Mouse (Mus musculus) spleen, adult 2 months (tissue): ENCODE results near the gene Scrg1. TPM values are rescaled to one million over a fixed set of nuclear protein-coding genes. Genes with fewer than 3 reads are reported as not detected.

Experiments used
- DNase-seq, 2 experiments: peaks; one replicate each; pipeline versions ENCODE4 v3.0.0 to v3.0.0-alpha.2; 2012 to 2021; ENCODE audit warnings: low spot score in 2 of 2, low read depth in 1 of 2
- H3K27ac ChIP-seq: fragments of 200-500 bp; 2 replicates; pipeline ENCODE4 v1.5.1; 2012; ENCODE audit warnings: low read length, inconsistent platforms; ENCODE audit not compliant: insufficient read depth
- H3K27me3 ChIP-seq: fragments of 200-500 bp; 2 replicates; pipeline ENCODE4 v1.6.1; 2012; ENCODE audit warnings: mild to moderate bottlenecking, moderate library complexity, low read length, inconsistent platforms; ENCODE audit not compliant: control insufficient read depth, insufficient read depth
- H3K36me3 ChIP-seq: fragments of 200-500 bp; 2 replicates; pipeline ENCODE4 v1.6.1; 2012; ENCODE audit warnings: mild to moderate bottlenecking, low read length, inconsistent platforms; ENCODE audit not compliant: control insufficient read depth, insufficient read depth
- H3K4me1 ChIP-seq: fragments of 200-500 bp; 2 replicates; pipeline ENCODE4 v1.6.1; 2011; ENCODE audit warnings: inconsistent platforms; ENCODE audit not compliant: control insufficient read depth, insufficient read depth, insufficient read length
- H3K4me3 ChIP-seq: fragments of 200-500 bp; 2 replicates; pipeline ENCODE4 v1.5.1; 2011; ENCODE audit warnings: mild to moderate bottlenecking, inconsistent platforms; ENCODE audit not compliant: insufficient read depth, insufficient read length; ENCODE audit errors: extremely low read depth
- CTCF ChIP-seq: fragments of 200-500 bp; IDR thresholded peaks from 2 replicates; pipeline ENCODE4 v1.5.1; 2011; ENCODE audit warnings: mild to moderate bottlenecking, inconsistent platforms; ENCODE audit not compliant: insufficient read depth, insufficient read length, insufficient replicate concordance; ENCODE audit errors: extremely low read depth
- POLR2A ChIP-seq: fragments of 200-500 bp; IDR thresholded peaks from 2 replicates; pipeline ENCODE4 v1.6.1; 2011; ENCODE audit warnings: low read depth, low read length, inconsistent platforms
- WGBS: fragments of 180-500 bp; shearing (Covaris S2); methylation state at CpG from one replicate; pipeline ENCODE4 v1.1.7; 2018; 5-methylcytosine and 5-hydroxymethylcytosine counted together
- polyA plus RNA-seq: library from polyadenylated mRNA; depleted of rRNA; stranded (reverse); fragments of >200 nt; gene quantifications from 2 replicates; pipeline ENCODE4 v1.2.3, GENCODE M21; 2012

Scrg1 gene
- polyA plus RNA-seq, 1 experiment, result 0.16 TPM

GRCm38 (mm10) chr8:57453361-57453760 lies 2.4 kb upstream of the Scrg1 start:
- DNase-seq, result no peak
- WGBS, result 92% methylated on average over 2 of the region's 2 CpGs
- TF ChIP-seq POLR2A, result no peak
- no peak for TF ChIP-seq CTCF
- Histone ChIP-seq H3K4me3 (no peak overlapping the region), H3K27me3 (no peaks in the 10 kb centered on the region), H3K27ac (no peak overlapping the region), H3K36me3 (no peaks in the 10 kb centered on the region), H3K4me1 (no peaks in the 10 kb centered on the region)

GRCm38 (mm10) chr8:57457152-57457551 lies 1.4 kb downstream of the Scrg1 start:
- no peak for TF ChIP-seq CTCF
- TF ChIP-seq POLR2A, result no peak
- Histone ChIP-seq H3K27me3 (no peaks in the 10 kb centered on the region), H3K4me3 (no peak overlapping the region), H3K27ac (no peak overlapping the region), H3K36me3 (no peaks in the 10 kb centered on the region), H3K4me1 (no peaks in the 10 kb centered on the region)
- WGBS, result 92% methylated on average over 6 of the region's 6 CpGs
- DNase-seq, result no peak

DNA sequence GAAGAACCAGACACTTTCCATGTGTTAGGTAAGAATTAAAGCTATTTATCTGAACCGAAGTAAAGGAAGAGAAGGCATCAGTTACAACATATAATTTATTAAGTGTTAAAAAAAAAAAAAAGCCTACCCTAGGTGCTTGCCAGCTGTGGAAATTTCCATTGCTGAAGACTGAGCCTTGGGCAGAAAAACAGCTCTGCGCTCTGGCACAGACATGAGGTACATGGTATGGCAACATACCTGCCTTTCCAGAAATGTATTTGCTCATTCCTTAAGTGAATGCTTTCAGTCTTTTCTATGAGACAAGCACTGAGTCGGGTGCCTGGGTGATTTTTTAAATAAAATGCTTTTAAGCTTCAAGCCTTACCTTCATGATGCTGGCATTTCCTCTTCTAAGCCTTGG lies 2.2 kb downstream of the Scrg1 start:
- no peak for TF ChIP-seq CTCF
- TF ChIP-seq POLR2A, result no peak
- no peaks in the 10 kb centered on the region for H3K36me3 ChIP-seq
- no peak overlapping the region for H3K27ac ChIP-seq
- no peak overlapping the region for H3K4me3 ChIP-seq
- H3K4me1 ChIP-seq, result no peaks in the 10 kb centered on the region
- no peak for DNase-seq
- 58% methylated on average over 3 of the region's 3 CpGs for WGBS
- no peaks in the 10 kb centered on the region for H3K27me3 ChIP-seq

DNA sequence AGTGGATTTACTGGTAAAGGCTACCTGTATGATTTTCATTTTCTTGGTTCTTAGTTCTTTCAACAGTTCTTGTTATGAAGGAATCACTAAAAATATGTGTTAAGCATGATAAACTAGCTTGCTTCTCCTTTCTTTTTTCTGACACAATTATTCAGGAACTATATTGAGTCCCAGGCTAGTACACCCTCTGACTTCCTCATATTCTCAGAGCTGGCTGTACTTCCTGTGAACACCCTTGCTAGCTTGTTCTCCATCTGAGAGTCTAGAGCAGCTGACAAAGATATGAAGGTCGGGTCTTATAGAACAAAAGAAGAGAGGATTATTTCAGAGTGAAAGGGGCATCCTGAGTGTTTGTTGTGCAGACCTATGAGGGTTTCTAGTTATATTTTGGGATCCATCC lies 7.1 kb downstream of the Scrg1 start:
- Histone ChIP-seq H3K4me3 (no peak overlapping the region), H3K27ac (no peak overlapping the region), H3K27me3 (no peaks in the 10 kb centered on the region), H3K4me1 (no peaks in the 10 kb centered on the region), H3K36me3 (no peaks in the 10 kb centered on the region)
- 2% methylated on average over 1 of the region's 1 CpGs for WGBS
- TF ChIP-seq POLR2A (no peak), CTCF (no peak)
- no peak for DNase-seq

GRCm38 (mm10) chr8:57463757-57464156 lies 8.0 kb downstream of the Scrg1 start:
- H3K4me3 ChIP-seq, result no peak overlapping the region
- WGBS, result 90% methylated on average over 3 of the region's 3 CpGs
- H3K4me1 ChIP-seq, result no peaks in the 10 kb centered on the region
- no peak overlapping the region for H3K27ac ChIP-seq
- TF ChIP-seq CTCF (no peak), POLR2A (no peak)
- DNase-seq, result no peak
- no peaks in the 10 kb centered on the region for H3K36me3 ChIP-seq
- H3K27me3 ChIP-seq, result no peaks in the 10 kb centered on the region

DNA sequence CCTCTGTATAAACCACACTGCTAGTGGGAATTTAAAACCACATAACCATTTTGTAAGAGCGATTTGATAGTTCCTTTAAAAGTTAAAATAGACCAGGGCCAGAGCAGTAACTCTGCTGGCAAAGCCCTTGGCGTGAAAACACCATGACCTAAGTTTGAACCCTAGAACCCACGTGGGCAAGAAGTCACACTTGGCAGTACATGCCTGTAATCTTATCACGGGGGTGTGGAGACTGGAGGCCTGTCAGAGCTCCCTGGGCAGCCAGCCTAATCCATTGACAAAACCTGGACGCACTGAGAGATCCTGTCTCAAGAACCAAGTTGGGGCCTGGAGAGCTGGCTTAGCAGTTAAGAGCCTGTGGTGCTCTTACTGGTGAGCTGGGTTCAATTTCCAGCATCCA lies 12.9 kb downstream of the Scrg1 start:
- WGBS, result 31% methylated on average over 5 of the region's 5 CpGs

GRCm38 (mm10) chr8:57470863-57471262 lies 15.1 kb downstream of the Scrg1 start:
- Histone ChIP-seq H3K36me3 (no peaks in the 10 kb centered on the region), H3K27me3 (no peaks in the 10 kb centered on the region), H3K4me1 (no peaks in the 10 kb centered on the region), H3K4me3 (no peak overlapping the region), H3K27ac (no peak overlapping the region)
- WGBS, result 91% methylated on average over 5 of the region's 5 CpGs
- no peak for DNase-seq
- no peak for TF ChIP-seq POLR2A
- no peak for TF ChIP-seq CTCF

More for the DNA sequence above, 12.9 kb downstream of the Scrg1 start:
- DNase-seq, result no peak
- Histone ChIP-seq H3K36me3 (no peaks in the 10 kb centered on the region), H3K4me1 (no peaks in the 10 kb centered on the region), H3K4me3 (no peak overlapping the region), H3K27ac (no peak overlapping the region), H3K27me3 (no peaks in the 10 kb centered on the region)
- TF ChIP-seq CTCF (no peak), POLR2A (no peak)

GRCm38 (mm10) chr8:57473751-57474150 lies 18.0 kb downstream of the Scrg1 start:
- H3K4me3 ChIP-seq, result no peak overlapping the region
- no peaks in the 10 kb centered on the region for H3K27me3 ChIP-seq
- no peaks in the 10 kb centered on the region; the same call in 1 of the 2 replicates for H3K4me1 ChIP-seq
- H3K27ac ChIP-seq, result no peak overlapping the region
- no peaks in the 10 kb centered on the region for H3K36me3 ChIP-seq
- 92% methylated on average over 6 of the region's 6 CpGs for WGBS
- no peak for DNase-seq
- TF ChIP-seq POLR2A, result no peak
